18 mouse cellular contexts compared by ENCODE assay signal in genomic region chr4:120868246-120868645, GRCm38 (mm10).
"Had no signal": no experiment of that assay in that cellular context is flagged by ENCODE, and none has a peak within 500 bp of the region (broad histone marks: within the 10 kb centered on the region; RNA-seq: fewer than 3 reads in every experiment).

No protein-coding gene starts in this region.

- DNase-seq: kidney, adult 2 months; kidney, postnatal 25 days; layer of hippocampus, postnatal 36 days; lung, embryonic 14.5 days; lung, postnatal 10 days; retina, postnatal 1 day; right cerebral cortex, postnatal 4 days; spleen, adult 18-20 months; thymus, adult 18-20 months; thymus, postnatal 14 days had no signal

- H3K27ac ChIP-seq: kidney, embryonic 15.5 days; limb, embryonic 15.5 days; liver, embryonic 12.5 days; macrophage; midbrain, embryonic 15.5 days; neural tube, embryonic 12.5 days had no signal

- H3K9ac ChIP-seq: kidney, embryonic 15.5 days; limb, embryonic 15.5 days; liver, embryonic 12.5 days; lung, embryonic 14.5 days; midbrain, embryonic 15.5 days; neural tube, embryonic 12.5 days had no signal

- H3K4me3 ChIP-seq: kidney, embryonic 15.5 days; limb, embryonic 15.5 days; liver, embryonic 12.5 days; megakaryocyte, embryonic 14.5 days; midbrain, embryonic 15.5 days; neural tube, embryonic 12.5 days had no signal

- H3K27me3 ChIP-seq: midbrain, embryonic 15.5 days; neural tube, embryonic 12.5 days had no signal

- ATAC-seq: liver, embryonic 12.5 days; midbrain, embryonic 15.5 days had no signal

- H3K36me3 ChIP-seq: kidney, embryonic 15.5 days; limb, embryonic 15.5 days; liver, embryonic 12.5 days; midbrain, embryonic 15.5 days; neural tube, embryonic 12.5 days had no signal

- H3K4me2 ChIP-seq: kidney, embryonic 15.5 days; limb, embryonic 15.5 days; liver, embryonic 12.5 days; lung, embryonic 14.5 days; midbrain, embryonic 11.5 days; midbrain, embryonic 15.5 days; neural tube, embryonic 12.5 days had no signal

- H3K4me1 ChIP-seq: limb, embryonic 15.5 days; liver, embryonic 12.5 days; megakaryocyte, embryonic 14.5 days had no signal

- H3K9me3 ChIP-seq: kidney, embryonic 15.5 days; limb, embryonic 15.5 days; liver, embryonic 12.5 days; megakaryocyte, embryonic 14.5 days; midbrain, embryonic 15.5 days; neural tube, embryonic 12.5 days had no signal
